Mouse (Mus musculus): ENCODE measurements around the gene Elmsan1.

DNA sequence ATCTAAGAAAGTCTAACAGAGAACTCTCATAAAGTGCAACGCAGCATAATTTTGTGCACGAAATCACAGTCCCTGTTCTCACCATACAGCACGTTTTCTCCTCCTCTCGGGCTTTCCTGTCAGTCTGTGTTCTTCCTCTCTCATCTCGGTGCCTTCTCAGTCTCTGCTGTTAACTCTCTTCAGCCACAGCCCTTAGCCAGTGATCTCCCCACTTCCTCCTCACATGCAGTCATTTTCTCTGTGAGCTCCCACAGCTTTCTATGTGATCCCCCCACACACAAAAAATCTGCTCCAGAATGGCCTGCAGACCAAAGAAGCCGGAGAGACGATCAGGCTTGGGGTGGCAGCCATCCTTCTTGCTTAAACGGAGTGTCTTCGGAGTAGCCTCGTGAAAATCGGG lies 9.6 kb downstream of the Elmsan1 start:
- TF ChIP-seq POLR2A (IDR thresholded peaks at IDR 0.05; ENCODE audit: low read depth, low read length) (no peak), CTCF (IDR thresholded peaks at IDR 0.05; ENCODE audit: extremely low read depth, insufficient read length, insufficient replicate concordance, low read depth, low read length) (no peak)
